Mouse (Mus musculus) G1E (cell line): Measurements from ENCODE around the gene Scaf11.

Experiments
- CTCF ChIP-seq: IDR thresholded peaks from 2 replicates; pipeline ENCODE4 v1.5.1; 2012; ENCODE audit warnings: low read depth, low read length, inconsistent platforms, mixed read lengths
- POLR2AphosphoS5 ChIP-seq: IDR thresholded peaks from 2 replicates; pipeline ENCODE4 v1.6.1; 2012; ENCODE audit warnings: low read depth, low read length, inconsistent platforms; ENCODE audit not compliant: insufficient replicate concordance
- TAL1 ChIP-seq: conservative IDR thresholded peaks from 2 replicates; pipeline ENCODE4 v1.6.1; 2012; ENCODE audit warnings: low read depth, low read length, inconsistent platforms, mixed read lengths

- TF ChIP-seq CTCF: no peak
- no peak for TF ChIP-seq POLR2AphosphoS5
- no peak for TF ChIP-seq TAL1
Measured at GRCm38 (mm10) chr15:96488941-96489786, 28.5 kb upstream of the Scaf11 start.
